Mouse (Mus musculus) frontal cortex, adult (tissue): ENCODE data around the gene Galnt18.

Source experiments
- ATAC-seq: cut with Nextera tagmentation; 2 replicates; pipeline ENCODE4 v1.9.2; 2017; ENCODE audit warnings: mild to moderate bottlenecking, moderate library complexity, mixed read lengths; ENCODE audit not compliant: low TSS enrichment

Gene Galnt18

DNA sequence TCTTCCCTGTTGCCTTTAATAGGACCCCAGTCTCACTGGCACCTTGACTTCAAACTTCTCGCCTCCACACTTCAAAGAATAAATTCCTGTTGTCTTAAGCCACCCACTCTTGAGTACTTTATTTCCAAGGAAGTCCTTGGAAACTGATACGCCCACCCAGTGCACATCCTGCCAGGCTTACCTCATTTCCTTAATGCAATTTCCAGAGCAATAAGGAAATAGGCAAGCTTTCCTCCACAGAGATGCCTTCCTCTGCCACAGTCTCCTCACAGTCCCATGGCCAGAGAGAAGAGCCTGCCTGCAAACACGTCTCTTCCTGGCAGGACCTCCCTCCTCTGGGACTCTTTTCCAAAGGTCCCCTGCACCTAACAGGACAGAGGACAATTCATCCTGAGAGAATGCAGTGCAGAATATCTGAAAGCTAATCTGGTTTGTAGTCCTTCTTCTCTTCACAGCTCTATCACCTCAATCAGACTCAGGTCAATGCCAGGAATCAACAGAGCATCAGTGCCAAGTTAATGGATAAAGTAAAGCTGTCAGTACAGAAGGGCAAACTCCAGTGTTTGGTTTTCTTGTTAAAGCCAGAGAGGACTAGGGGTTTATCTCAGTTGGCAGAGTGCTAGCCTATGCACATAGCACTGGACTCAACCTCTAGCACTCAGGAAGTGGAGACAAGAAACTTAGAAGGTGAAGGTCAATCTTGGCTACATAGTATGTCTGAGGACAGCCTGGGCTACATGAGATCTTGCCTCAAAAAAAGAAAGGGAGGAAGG lies 65.8 kb downstream of the Galnt18 start:
- ATAC-seq = no peak

DNA sequence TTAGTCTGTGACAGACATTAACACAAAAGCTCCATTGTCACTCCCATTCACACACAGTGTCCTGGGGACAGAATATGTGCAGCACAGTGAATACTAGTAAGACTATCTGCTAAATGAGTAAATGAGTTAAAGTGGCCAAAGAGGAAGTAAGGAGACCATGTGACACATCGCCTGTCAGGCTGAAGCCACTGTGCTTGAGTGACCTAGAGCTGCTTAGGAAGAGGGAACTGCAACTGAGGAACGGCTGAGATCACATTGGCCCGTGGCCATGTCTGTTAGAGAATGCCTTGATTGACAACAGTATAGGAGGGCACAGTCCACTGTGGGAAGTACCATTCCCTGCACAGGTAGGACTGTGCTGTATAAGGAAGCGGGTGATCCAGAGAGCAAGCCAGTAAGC lies 67.0 kb downstream of the Galnt18 start:
- ATAC-seq = no peak

DNA sequence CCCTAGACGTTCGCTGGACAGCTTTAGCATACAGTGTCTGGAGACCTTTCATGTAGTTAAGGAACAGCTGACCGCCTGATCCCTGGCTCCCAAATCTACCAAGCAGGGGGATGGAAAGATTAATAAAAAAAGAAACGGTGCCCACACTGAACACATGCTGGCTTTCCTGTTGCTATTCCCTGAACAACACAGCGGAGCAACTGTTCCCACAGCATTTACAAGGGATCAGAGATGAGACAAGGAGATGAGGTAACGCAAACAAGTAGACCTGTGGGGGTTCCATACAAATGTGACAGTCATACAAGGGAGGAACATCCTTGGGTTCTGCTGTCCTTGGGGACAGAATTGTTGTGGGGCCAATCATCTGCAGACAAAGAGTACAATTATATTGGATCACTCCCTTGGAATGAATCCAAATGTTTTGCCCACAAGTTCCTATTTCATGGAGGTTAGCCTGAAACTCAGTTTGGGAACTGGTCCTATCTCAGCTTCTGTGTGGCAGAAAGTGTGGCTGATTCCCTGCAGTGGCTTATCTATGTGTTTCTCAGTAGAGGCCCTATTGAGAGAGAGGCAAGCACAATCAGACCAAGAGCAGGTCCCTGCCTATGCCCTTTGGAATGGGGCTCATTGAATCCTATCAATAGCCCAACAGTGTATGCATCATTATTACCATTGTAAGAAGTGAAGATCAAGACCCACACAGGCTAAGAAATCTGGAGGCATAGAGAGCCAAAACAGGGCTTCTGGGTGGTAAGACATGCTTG lies 68.5 kb downstream of the Galnt18 start:
- 0 out of 2 replicates have a peak, but pooled peaks have one; percentile 35 for ATAC-seq

DNA sequence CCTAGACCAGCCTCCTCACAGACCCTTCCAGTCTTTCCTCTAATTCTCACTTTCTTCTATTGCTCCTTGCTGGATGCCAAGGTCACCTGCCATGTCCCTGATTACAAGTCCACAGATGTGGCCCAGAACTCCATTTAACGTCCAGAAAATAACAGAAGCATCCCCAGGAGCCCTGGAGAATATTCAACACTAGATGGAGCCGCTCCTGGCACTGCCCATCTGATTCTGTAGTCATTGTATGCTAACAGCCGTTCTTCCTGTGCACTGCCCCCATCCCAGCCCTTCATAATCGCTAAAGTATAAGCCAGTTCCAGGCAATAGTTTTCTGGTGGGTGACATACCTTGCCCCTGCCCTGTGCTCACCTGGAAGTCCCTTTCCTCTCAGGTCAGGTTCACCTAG lies 69.5 kb downstream of the Galnt18 start:
- ATAC-seq = peak; percentile 42; the same call in 1 of the 2 replicates

DNA sequence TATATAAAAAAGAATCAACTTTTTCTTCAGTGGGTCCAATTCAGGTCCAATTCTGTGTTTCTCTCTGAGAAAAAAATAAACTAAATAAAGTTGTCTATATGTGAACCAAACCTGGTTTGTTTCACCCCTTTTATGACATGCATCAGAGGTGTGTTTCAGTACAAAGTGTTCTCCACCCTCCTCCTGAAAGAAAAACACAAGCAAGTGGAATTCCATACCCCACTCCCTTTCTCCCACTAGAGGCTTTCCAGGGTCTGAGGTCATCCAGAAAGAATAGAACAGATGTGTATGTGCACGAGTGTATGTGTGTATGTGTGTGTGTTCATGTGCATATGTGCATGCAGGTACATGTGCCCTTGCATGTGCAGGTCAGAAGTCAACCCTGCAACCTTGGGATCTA lies 71.2 kb downstream of the Galnt18 start:
- no peak for ATAC-seq

DNA sequence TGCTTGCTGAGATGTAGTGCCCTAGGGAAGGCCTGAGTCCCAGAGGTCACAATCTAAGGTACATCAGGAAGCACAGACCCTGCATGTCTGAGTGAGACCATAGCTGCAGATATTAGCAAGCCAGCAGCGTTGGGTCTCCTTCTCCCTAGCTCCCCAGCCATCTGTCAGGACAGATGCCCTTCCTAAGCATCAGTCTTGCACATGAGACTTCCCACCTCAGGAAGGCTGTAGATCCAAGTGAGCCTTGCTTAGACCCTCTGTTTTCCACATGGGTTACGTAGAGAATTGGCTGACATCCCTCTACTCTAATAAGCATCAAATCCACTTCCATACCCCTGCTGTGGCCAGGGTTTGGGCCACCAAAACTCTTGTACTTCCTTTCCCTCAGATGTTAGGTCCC lies 76.8 kb downstream of the Galnt18 start:
- ATAC-seq = no peak

DNA sequence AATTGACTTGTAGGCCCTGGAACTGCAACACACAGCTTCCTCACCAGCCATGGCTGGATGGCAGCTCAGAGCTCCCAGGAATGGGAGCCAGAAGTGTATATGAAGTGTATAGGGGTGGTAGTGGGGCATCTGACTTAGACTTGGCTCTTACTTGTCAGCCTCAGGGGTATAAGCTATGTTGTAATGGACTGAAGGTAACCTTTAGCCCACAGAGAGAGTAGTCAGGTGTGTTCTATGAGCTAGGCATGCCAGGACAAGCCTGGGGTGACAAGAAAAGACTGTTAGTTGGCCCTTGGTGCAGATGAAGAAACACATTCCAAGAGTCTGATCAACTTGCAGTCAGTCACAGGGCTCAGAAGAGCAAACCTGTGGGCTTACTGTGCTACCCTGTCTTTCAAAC lies 78.0 kb downstream of the Galnt18 start:
- ATAC-seq = no peak

DNA sequence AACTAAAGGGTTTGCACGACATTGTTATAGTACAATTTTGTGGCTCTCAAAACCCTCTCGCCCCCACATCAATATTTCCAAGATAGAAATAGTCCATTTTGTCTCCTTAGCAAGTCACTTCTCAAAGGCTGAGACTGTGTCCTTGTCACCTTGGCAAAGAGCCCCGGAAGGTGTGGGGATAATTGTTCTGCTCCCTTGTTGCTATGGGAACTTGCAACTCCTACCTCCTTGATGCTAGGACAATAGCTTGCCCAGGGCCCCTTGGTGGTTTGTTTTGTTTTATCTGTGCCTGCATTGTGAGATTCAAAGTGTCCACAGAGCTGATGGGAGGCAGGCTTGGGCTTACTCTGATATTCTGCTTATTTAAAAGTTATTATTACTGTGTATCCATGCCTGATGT lies 80.3 kb downstream of the Galnt18 start:
- ATAC-seq = 0 out of 2 replicates have a peak, but pooled peaks have one; percentile 11

DNA sequence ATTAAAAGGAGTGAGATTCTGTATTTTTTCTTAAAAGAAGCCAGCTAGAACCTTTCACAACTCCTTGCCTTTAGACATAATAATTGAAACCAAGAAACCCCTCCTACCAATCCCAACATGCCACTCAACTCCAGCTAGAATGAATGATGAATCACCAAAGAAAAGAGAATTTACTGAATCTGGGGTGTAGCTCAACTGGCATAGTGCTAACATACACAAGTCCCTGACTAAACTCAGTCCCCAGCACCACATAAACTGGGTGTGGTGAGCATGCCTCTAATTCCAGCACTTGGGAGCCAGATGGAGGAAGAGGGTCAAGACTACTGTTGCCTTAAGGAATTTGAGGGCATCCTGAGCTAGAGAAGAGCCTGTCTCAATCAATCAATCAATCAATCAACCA lies 83.6 kb downstream of the Galnt18 start:
- ATAC-seq = no peak

DNA sequence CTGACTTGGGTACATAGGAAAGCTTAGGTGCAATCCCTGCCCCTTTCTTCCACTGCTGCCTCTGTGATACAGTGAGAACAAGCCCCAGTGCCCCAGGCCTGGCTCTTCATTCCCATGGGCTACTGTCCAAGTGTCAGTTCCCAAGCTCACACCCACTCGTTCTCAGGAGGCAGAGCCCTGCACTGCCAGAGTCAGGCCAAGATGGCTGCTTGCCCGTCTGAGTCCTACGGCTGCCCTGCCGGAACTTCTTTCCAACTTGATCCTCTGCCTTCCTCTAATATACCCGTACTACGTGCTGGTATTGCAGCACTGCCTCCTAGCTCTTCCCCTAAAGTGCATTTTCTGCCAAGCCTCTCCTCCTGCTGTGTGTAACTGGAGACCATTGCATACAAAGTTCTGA lies 85.5 kb downstream of the Galnt18 start:
- ATAC-seq = no peak

DNA sequence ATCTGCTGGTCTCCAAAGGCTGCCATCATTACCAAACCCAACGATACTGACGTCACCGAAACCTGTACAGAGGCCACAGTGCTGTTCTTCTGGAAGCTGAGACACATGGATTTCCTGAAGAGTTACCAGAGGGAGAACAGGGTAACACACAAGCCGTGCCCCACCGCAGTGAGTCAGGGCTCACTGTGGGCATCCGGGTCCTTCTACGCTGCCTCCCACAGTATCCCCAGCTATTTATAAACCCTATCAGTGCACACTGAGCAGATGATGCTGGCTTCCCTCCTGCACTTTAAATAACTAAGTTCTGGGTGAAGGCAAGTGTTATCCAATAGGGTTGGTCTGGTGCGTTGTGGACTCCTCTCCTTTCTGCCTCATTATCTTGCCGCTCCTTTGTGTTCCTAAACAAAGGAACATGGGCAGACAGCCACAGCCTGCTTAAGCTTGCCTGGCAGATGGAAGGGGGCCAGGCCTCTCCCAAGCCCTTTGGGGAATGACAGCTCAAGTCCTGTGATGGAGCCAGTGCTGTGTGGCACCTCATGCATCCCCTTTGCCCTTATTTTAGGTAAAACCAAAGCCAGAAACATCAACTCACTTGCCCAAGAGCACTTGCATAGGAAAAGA lies 87.0 kb downstream of the Galnt18 start:
- peak; percentile 71 for ATAC-seq

DNA sequence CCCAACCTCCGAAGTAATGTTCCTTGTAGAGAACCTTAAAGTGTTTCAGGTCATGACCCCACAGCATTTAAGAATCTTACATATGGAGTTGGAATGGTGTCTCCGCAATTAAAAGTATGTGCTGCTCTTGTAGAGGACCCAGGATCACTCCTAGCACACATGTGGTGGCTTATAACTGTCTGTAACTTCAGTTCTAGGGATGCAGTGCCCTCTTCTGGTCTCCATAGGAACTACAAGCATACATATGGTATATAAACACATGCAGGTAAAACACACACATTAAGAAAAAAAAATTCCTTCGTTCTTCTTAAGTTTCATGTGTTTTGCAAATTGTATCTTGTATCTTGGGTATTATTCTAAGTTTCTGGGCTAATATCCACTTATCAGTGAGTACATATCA lies 99.7 kb downstream of the Galnt18 start:
- no peak for ATAC-seq

DNA sequence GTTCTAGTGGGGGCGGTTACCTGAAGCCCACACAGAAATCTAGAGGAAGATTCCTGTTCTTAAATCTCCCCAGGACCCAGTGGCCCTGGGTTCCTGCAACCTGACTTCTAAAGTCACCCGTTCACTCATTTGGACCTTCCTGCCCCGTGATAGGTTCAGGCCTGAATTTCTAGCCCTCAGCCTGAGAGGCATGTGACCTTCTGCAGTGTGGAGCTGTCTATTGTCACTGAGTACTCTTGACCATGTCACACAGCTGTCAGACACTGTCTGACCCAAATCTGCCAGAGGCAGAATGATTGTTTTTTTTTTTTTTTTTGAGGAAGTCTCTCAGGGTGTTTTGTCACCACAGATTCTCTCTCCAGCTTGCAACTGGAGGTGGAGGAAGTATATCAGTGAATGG lies 103.3 kb downstream of the Galnt18 start:
- no peak for ATAC-seq

DNA sequence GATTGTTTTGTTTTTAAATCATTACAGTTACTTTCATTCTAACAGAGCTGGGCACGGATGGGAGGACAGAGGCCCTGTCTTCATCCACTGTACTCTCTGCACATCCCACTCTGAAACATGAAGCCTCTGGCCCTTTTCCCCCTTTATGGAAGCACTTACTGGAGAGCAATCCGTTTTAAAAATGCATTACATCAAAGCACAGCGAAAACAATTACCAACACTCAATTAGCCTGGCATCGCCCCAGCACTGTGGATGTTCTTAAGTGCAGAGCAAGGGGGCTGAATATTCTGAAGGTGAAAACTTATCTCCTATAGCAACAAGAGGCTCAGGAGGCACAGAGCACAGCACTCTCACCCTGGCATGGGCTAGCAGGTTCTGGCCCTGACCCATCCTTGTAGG lies 107.3 kb downstream of the Galnt18 start:
- no peak for ATAC-seq

DNA sequence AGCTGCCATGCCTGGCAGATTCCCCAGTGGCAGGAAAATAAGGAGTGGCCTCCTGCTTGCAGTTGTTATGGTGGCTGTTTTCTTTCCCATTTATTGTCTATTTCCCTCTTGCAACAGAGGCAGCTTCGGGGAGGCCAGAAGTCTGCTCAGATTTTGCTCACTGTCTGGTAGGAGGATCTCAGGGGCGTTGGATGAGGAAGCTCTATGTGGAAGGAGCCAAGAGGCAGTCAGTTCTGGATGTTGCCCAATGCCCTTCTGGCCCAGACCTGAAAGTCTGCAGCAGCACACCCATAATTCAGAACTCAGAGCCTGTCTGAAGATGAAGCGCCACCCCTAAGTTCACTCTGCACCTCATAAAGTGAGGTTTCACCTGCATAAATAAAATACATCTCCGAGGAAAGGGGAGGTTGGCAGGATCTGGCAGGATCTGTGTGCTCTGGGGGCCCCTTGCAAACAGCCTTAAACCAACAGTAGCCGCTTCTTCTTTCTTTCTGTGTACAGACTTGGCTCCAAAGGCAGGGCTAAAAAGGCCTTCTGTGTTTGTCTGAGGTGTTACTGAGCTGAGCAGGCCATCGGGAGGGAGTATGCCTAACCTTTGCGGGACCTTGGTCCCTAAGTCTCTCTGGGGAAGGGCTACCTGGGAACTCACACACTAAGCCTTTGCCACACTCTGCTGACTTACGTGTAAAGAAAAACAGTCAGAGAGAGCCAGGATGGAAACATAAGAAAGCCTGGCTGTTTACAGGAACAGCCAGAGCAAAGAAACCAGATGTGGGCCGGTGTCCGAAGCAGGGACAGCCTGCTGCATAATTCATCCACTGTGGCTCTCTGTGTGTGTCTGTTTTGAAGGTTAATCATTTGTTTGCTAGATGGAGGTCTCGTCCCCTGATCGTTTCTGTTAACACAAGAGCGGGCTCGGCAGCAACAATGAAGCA lies 116.4 kb downstream of the Galnt18 start:
- peak; percentile 50; the same call in 1 of the 2 replicates for ATAC-seq

DNA sequence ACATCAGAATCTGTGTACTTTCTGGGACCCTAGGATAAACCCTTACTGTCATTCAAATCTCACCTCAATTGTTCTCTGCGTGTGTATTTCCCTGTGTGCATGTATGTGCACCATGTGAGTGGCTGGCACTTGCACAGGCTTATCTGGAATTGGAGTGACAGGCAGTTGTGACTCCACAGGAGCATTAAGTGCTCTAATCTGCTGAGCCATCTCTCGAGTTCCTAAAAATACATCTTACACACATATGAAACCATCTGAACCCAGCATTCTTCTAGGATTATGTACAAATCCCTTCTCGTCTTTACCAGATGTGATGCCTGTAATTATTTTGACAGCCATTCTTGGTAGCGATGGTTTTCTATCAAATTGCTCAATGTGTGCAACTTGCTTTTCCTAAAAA lies 121.2 kb downstream of the Galnt18 start:
- no peak for ATAC-seq

DNA sequence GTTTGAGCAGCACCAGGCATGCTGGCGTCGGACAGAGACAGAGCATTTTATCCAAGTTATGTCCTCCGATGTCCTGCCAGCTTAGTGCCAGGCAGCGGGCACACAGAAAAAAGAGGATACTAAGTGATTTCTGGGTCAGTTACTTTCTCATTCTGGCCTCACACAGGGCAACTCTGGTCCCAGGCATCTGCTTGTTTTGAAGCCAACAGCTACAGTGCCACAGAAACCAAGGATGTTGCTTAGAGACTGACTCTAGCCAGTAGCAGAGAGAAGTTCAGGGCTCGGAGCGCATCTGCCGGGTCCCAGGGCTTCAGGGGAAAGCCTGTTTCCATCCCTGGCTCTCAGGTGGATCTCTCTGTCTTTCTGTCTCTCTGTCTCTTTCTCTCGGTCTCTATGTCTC lies 124.8 kb downstream of the Galnt18 start:
- ATAC-seq = no peak

DNA sequence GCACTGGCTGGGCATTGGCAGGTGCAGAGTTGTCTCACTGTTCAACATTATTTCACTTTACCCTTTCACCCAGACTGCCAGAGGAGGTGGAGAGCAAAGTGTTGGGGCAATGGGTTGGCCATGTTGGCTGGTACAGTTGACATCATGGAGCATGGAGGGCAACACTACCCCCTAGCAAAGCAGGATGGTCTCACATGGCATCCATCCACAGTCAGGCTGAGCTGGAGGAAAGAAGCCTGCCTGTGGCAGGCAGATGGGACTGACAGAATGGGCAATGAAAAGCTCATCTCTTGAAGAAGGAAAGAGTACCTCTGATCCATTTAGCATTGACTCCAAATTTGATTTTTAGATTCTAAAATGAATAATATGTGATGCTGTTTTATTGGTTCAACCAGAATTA lies 125.3 kb downstream of the Galnt18 start:
- ATAC-seq = no peak

DNA sequence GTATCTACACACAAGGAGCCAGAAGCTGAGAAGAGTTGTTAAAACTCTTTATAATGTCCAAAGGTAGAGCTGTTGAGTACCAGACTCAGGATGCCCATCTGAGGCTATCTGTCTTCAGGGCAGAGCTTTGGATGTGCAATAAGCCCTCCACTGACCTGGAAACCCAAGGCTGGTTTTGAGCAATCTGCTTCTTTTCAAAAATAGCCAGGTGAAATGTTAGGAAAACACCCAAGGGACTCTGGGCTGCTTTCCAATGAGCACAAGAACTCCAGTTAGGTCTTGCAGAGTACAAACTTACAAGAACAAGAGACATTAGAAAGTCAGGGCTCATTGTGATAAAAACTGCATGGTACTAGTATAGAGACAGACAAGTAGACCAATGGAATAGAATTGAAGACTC lies 135.4 kb downstream of the Galnt18 start:
- ATAC-seq = no peak

DNA sequence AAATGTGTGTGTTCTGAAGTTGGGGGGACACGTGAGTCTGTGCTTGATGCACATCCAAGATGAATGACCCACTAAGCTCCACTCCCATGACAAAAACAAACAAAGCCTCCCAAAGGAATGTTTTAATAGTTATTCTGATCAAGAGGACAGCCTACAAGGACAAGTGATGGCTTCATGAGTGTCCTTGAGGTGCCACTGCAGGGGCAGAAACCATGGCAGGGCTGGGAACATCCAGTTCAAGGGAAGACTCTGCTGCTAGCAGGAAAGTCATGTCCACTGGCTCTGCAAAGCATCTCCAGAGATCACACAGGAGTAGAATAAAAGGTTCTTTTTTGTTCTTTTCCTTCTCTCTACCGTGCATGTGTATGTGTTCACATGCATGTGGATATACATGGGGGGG lies 140.9 kb downstream of the Galnt18 start:
- ATAC-seq = no peak

DNA sequence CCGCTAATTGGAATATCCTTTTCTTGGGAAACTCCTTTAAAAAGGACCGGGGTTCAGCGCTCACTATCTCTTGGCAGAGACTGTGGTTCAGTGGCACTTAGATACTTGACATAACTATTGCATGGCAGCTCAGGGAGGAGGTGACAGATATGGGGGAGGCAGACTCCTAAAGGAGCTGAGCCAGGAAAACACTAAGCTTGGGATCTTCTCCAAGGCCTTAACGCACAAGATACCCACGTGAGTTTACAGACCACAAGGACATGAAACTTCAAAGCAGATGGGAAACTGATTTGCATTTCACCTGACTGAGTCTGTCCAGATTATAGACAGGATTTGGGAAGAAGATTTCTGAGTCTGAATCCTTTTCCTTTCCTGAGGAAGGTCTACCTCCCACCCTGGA lies 141.3 kb downstream of the Galnt18 start:
- ATAC-seq = peak; percentile 78
